Mouse (Mus musculus) C2C12 (cell line): ENCODE results near the gene Crtac1.

Source experiments
- CEBPB ChIP-seq: IDR thresholded peaks from one replicate; pipeline ENCODE4 v1.6.1; 2011; ENCODE audit warnings: low read depth, mild to moderate bottlenecking, control low read depth, moderate library complexity
- CTCF ChIP-seq: IDR thresholded peaks from one replicate; pipeline ENCODE4 v1.5.1; 2011; ENCODE audit not compliant: control insufficient read depth, insufficient read depth, insufficient read length
- FOSL1 ChIP-seq: IDR thresholded peaks from one replicate; pipeline ENCODE4 v1.8.0; 2011; ENCODE audit warnings: mild to moderate bottlenecking, low read length; ENCODE audit not compliant: poor library complexity, insufficient read depth, severe bottlenecking
- MAX ChIP-seq: IDR thresholded peaks from one replicate; pipeline ENCODE4 v1.6.1; 2011; ENCODE audit warnings: mild to moderate bottlenecking, control low read depth
- MYOD1 ChIP-seq: IDR thresholded peaks from one replicate; pipeline ENCODE4 v1.6.1; 2011; ENCODE audit warnings: low read depth; ENCODE audit not compliant: control insufficient read depth, insufficient read length
- MYOG ChIP-seq: IDR thresholded peaks from one replicate; pipeline ENCODE4 v1.6.1; 2011; ENCODE audit not compliant: control insufficient read depth, insufficient read length; ENCODE audit errors: extremely low read depth
- USF1 ChIP-seq: IDR thresholded peaks from one replicate; pipeline ENCODE4 v1.6.1; 2011; ENCODE audit warnings: low read depth, mild to moderate bottlenecking, control low read depth, moderate library complexity

- TF ChIP-seq CTCF (no peak), FOSL1 (no peak), USF1 (no peak), MYOD1 (no peak), MAX (no peak), CEBPB (no peak), MYOG (no peak)
These were observed 143.2 kb downstream of the Crtac1 start for GRCm38 (mm10) chr19:42288361-42288760.
